Mouse (Mus musculus): Measurements from ENCODE around the gene P2rx4. TPM values are rescaled to one million over a fixed set of nuclear protein-coding genes. Genes with fewer than 3 reads are reported as not detected.

P2rx4 gene
- polyA plus RNA-seq, 1 experiment from 2014 or later: 29.0 TPM

GRCm38 (mm10) chr5:122730776-122731175 is 23.4 kb downstream of the P2rx4 start:
- WGBS (ENCODE audit: insufficient replicate concordance): 66% methylated on average over 10 of the region's 10 CpGs
- no peaks in the 10 kb centered on the region for H3K9me3 ChIP-seq (replicated peaks)
- H3K4me2 ChIP-seq: no peak overlapping the region
- peaks cover 8% of the 10 kb centered on the region; the same call in 1 of the 2 replicates for H3K36me3 ChIP-seq
- DNase-seq (no peak), ATAC-seq (ENCODE audit: low read depth) (no peak)
- H3K4me1 ChIP-seq (replicated peaks): peaks cover 40% of the 10 kb centered on the region
- no peak overlapping the region for H3K4me3 ChIP-seq (replicated peaks)
- no peak overlapping the region for H3K9ac ChIP-seq
- H3K27ac ChIP-seq: no peak overlapping the region
- H3K27me3 ChIP-seq: no peaks in the 10 kb centered on the region

GRCm38 (mm10) chr5:122731321-122731720 is 24.0 kb downstream of the P2rx4 start:
- H3K4me3 ChIP-seq (replicated peaks): no peak overlapping the region
- WGBS (ENCODE audit: insufficient replicate concordance): 37% methylated on average over 8 of the region's 8 CpGs
- peak overlapping the region; percentile 31; the same call in 1 of the 2 replicates for H3K4me2 ChIP-seq

GRCm38 (mm10) chr5:122731991-122732673 is 24.8 kb downstream of the P2rx4 start:
- Histone ChIP-seq H3K27ac (peak overlapping the region; percentile 58), H3K27me3 (no peaks in the 10 kb centered on the region), H3K4me1 (replicated peaks) (peaks cover 47% of the 10 kb centered on the region), H3K4me2 (peak overlapping the region; percentile 32), H3K9me3 (replicated peaks) (no peaks in the 10 kb centered on the region), H3K36me3 (peaks cover 8% of the 10 kb centered on the region; the same call in 1 of the 2 replicates), H3K4me3 (replicated peaks) (no peak overlapping the region), H3K9ac (peak overlapping the region; percentile 28)
- 21% methylated on average over 15 of the region's 15 CpGs for WGBS (ENCODE audit: insufficient replicate concordance)
- ATAC-seq (ENCODE audit: low read depth) (peak; percentile 39), DNase-seq (peak; percentile 11)

More at GRCm38 (mm10) chr5:122731321-122731720, 24.0 kb downstream of the P2rx4 start:
- Histone ChIP-seq H3K4me1 (replicated peaks) (peaks cover 42% of the 10 kb centered on the region), H3K9ac (no peak overlapping the region), H3K9me3 (replicated peaks) (no peaks in the 10 kb centered on the region), H3K27me3 (no peaks in the 10 kb centered on the region), H3K36me3 (peaks cover 8% of the 10 kb centered on the region; the same call in 1 of the 2 replicates), H3K27ac (peak overlapping the region; percentile 58)
- peak; percentile 58 for DNase-seq
- no peak for ATAC-seq (ENCODE audit: low read depth)

- Histone ChIP-seq H3K4me1 (replicated peaks) (peaks cover 47% of the 10 kb centered on the region), H3K27me3 (no peaks in the 10 kb centered on the region), H3K9me3 (replicated peaks) (no peaks in the 10 kb centered on the region), H3K4me3 (replicated peaks) (peak overlapping the region; percentile 1; the same call in 1 of the 2 replicates), H3K9ac (0 out of 2 replicates have a peak overlapping the region, but pooled peaks have one; percentile 35), H3K36me3 (no peaks in the 10 kb centered on the region), H3K4me2 (peak overlapping the region; percentile 34), H3K27ac (no peak overlapping the region)
- DNase-seq (no peak), ATAC-seq (ENCODE audit: low read depth) (no peak)
- 30% methylated on average over 17 of the region's 17 CpGs for WGBS (ENCODE audit: insufficient replicate concordance)
Measured at GRCm38 (mm10) chr5:122733881-122734280, 26.5 kb downstream of the P2rx4 start.

GRCm38 (mm10) chr5:122735853-122736252 is 28.5 kb downstream of the P2rx4 start:
- Histone ChIP-seq H3K36me3 (peaks cover 3% of the 10 kb centered on the region), H3K9me3 (replicated peaks) (no peaks in the 10 kb centered on the region), H3K4me2 (no peak overlapping the region), H3K4me3 (replicated peaks) (no peak overlapping the region), H3K9ac (no peak overlapping the region), H3K27ac (no peak overlapping the region), H3K27me3 (no peaks in the 10 kb centered on the region), H3K4me1 (replicated peaks) (peaks cover 45% of the 10 kb centered on the region)
- no peak for DNase-seq
- ATAC-seq (ENCODE audit: low read depth): no peak
- WGBS (ENCODE audit: insufficient replicate concordance): 76% methylated on average over 7 of the region's 7 CpGs

- no peaks in the 10 kb centered on the region for H3K27me3 ChIP-seq
- H3K9me3 ChIP-seq (replicated peaks): no peaks in the 10 kb centered on the region
- H3K4me3 ChIP-seq (replicated peaks): no peak overlapping the region
- ATAC-seq (ENCODE audit: low read depth) (no peak), DNase-seq (no peak)
- no peak overlapping the region for H3K4me2 ChIP-seq
- H3K36me3 ChIP-seq: peaks cover 12% of the 10 kb centered on the region
- H3K9ac ChIP-seq: no peak overlapping the region
- peaks cover 37% of the 10 kb centered on the region for H3K4me1 ChIP-seq (replicated peaks)
- WGBS (ENCODE audit: insufficient replicate concordance): 84% methylated on average over 15 of the region's 15 CpGs
- H3K27ac ChIP-seq: no peak overlapping the region
Measured at GRCm38 (mm10) chr5:122736761-122737160, 29.4 kb downstream of the P2rx4 start.

- peaks cover 51% of the 10 kb centered on the region for H3K36me3 ChIP-seq
- no peak overlapping the region for H3K27ac ChIP-seq
- H3K4me3 ChIP-seq (replicated peaks): no peak overlapping the region
- H3K4me2 ChIP-seq: no peak overlapping the region
- no peaks in the 10 kb centered on the region for H3K9me3 ChIP-seq (replicated peaks)
- 84% methylated on average over 13 of the region's 13 CpGs for WGBS (ENCODE audit: insufficient replicate concordance)
- no peaks in the 10 kb centered on the region for H3K27me3 ChIP-seq
- no peak overlapping the region for H3K9ac ChIP-seq
- no peaks in the 10 kb centered on the region for H3K4me1 ChIP-seq (replicated peaks)
- no peak for DNase-seq
- no peak for ATAC-seq (ENCODE audit: low read depth)
Measured at GRCm38 (mm10) chr5:122743880-122744422, 36.6 kb downstream of the P2rx4 start.

GRCm38 (mm10) chr5:122747950-122748349 is 40.6 kb downstream of the P2rx4 start:
- Histone ChIP-seq H3K4me2 (no peak overlapping the region), H3K4me1 (replicated peaks) (no peaks in the 10 kb centered on the region), H3K9me3 (replicated peaks) (no peaks in the 10 kb centered on the region), H3K9ac (no peak overlapping the region), H3K4me3 (replicated peaks) (no peak overlapping the region), H3K27me3 (no peaks in the 10 kb centered on the region), H3K27ac (no peak overlapping the region), H3K36me3 (peaks cover 34% of the 10 kb centered on the region)
- DNase-seq (no peak), ATAC-seq (ENCODE audit: low read depth) (no peak)
- WGBS (ENCODE audit: insufficient replicate concordance): 79% methylated on average over 7 of the region's 7 CpGs

GRCm38 (mm10) chr5:122754477-122754876 is 47.1 kb downstream of the P2rx4 start:
- no peak for DNase-seq
- peaks cover 7% of the 10 kb centered on the region; the same call in 1 of the 2 replicates for H3K4me1 ChIP-seq (replicated peaks)
- H3K9me3 ChIP-seq (replicated peaks): no peaks in the 10 kb centered on the region
- H3K27ac ChIP-seq: no peak overlapping the region
- WGBS (ENCODE audit: insufficient replicate concordance): 78% methylated on average over 16 of the region's 16 CpGs
- H3K27me3 ChIP-seq: no peaks in the 10 kb centered on the region
- ATAC-seq (ENCODE audit: low read depth): no peak
- peaks cover 42% of the 10 kb centered on the region for H3K36me3 ChIP-seq
- H3K4me2 ChIP-seq: no peak overlapping the region
- H3K4me3 ChIP-seq (replicated peaks): no peak overlapping the region
- H3K9ac ChIP-seq: no peak overlapping the region

- H3K4me2 ChIP-seq: no peak overlapping the region
- H3K27me3 ChIP-seq: no peaks in the 10 kb centered on the region
- no peak overlapping the region for H3K9ac ChIP-seq
- no peaks in the 10 kb centered on the region for H3K9me3 ChIP-seq (replicated peaks)
- DNase-seq (no peak), ATAC-seq (ENCODE audit: low read depth) (no peak)
- no peak overlapping the region for H3K27ac ChIP-seq
- H3K36me3 ChIP-seq: peaks cover 42% of the 10 kb centered on the region
- 80% methylated on average over 4 of the region's 4 CpGs for WGBS (ENCODE audit: insufficient replicate concordance)
- no peak overlapping the region for H3K4me3 ChIP-seq (replicated peaks)
- peaks cover 19% of the 10 kb centered on the region for H3K4me1 ChIP-seq (replicated peaks)
Measured at GRCm38 (mm10) chr5:122755620-122756019, 48.3 kb downstream of the P2rx4 start.

- DNase-seq: no peak
- H3K27ac ChIP-seq: no peak overlapping the region
- peaks cover 42% of the 10 kb centered on the region for H3K36me3 ChIP-seq
- no peak overlapping the region for H3K9ac ChIP-seq
- ATAC-seq (ENCODE audit: low read depth): no peak
- H3K4me2 ChIP-seq: no peak overlapping the region
- H3K27me3 ChIP-seq: no peaks in the 10 kb centered on the region
- 85% methylated on average over 6 of the region's 6 CpGs for WGBS (ENCODE audit: insufficient replicate concordance)
- H3K9me3 ChIP-seq (replicated peaks): no peaks in the 10 kb centered on the region
- H3K4me3 ChIP-seq (replicated peaks): no peak overlapping the region
- H3K4me1 ChIP-seq (replicated peaks): peaks cover 23% of the 10 kb centered on the region
Measured at GRCm38 (mm10) chr5:122756144-122756543, 48.8 kb downstream of the P2rx4 start.

- 77% methylated on average over 7 of the region's 7 CpGs for WGBS (ENCODE audit: insufficient replicate concordance)
- Histone ChIP-seq H3K27ac (no peak overlapping the region), H3K9me3 (replicated peaks) (no peaks in the 10 kb centered on the region), H3K4me1 (replicated peaks) (peaks cover 29% of the 10 kb centered on the region), H3K36me3 (peaks cover 42% of the 10 kb centered on the region), H3K27me3 (no peaks in the 10 kb centered on the region), H3K4me3 (replicated peaks) (no peak overlapping the region), H3K4me2 (no peak overlapping the region), H3K9ac (no peak overlapping the region)
- no peak for ATAC-seq (ENCODE audit: low read depth)
- DNase-seq: no peak
Measured at GRCm38 (mm10) chr5:122756680-122757079, 49.3 kb downstream of the P2rx4 start.

All from liver, embryonic 13.5 days (tissue).